Mouse (Mus musculus) limb, embryonic 11.5 days (tissue): ENCODE results near the gene Itpr2. TPM values are rescaled to one million over a fixed set of nuclear protein-coding genes. Genes with fewer than 3 reads are reported as not detected.

Source experiments
- ATAC-seq: fragments of 200-750 bp; cut with Nextera tagmentation; 2 replicates; pipeline ENCODE4 v1.8.0; 2017; ENCODE audit warnings: low read depth; ENCODE audit not compliant: insufficient number of reproducible peaks, low FRiP score, low TSS enrichment
- DNase-seq: peaks from one replicate; pipeline ENCODE4 v3.0.0-alpha.2; 2015; ENCODE audit warnings: low spot score
- H3K27ac ChIP-seq: fragments of 300-500 bp; sonication (generic); replicated peaks from 2 replicates; pipeline ENCODE4 v1.5.1; 2014; ENCODE audit warnings: low read depth, mild to moderate bottlenecking, low read length
- H3K27me3 ChIP-seq: fragments of 300-500 bp; sonication (generic); 2 replicates; pipeline ENCODE4 v1.6.1; 2014; ENCODE audit warnings: mild to moderate bottlenecking, low read length, mixed read lengths; ENCODE audit not compliant: control insufficient read depth, insufficient read depth
- H3K36me3 ChIP-seq: fragments of 300-500 bp; sonication (generic); 2 replicates; pipeline ENCODE4 v1.6.1; 2014; ENCODE audit warnings: mild to moderate bottlenecking, low read length, moderate library complexity, mixed read lengths; ENCODE audit not compliant: control insufficient read depth, insufficient read depth
- H3K4me1 ChIP-seq: fragments of 300-500 bp; sonication (generic); 2 replicates; pipeline ENCODE4 v1.6.1; 2014; ENCODE audit warnings: low read length, mixed read lengths; ENCODE audit not compliant: control insufficient read depth, insufficient read depth
- H3K4me2 ChIP-seq: fragments of 300-500 bp; sonication (generic); 2 replicates; pipeline ENCODE4 v1.6.1; 2014; ENCODE audit warnings: low read depth, mild to moderate bottlenecking, moderate library complexity; ENCODE audit not compliant: severe bottlenecking
- H3K4me3 ChIP-seq: fragments of 300-500 bp; sonication (generic); 2 replicates; pipeline ENCODE4 v1.5.1; 2014; ENCODE audit warnings: low read depth, low read length
- H3K9ac ChIP-seq: fragments of 300-500 bp; sonication (generic); 2 replicates; pipeline ENCODE4 v1.6.1; 2014; ENCODE audit warnings: mild to moderate bottlenecking, low read length
- H3K9me3 ChIP-seq: fragments of 300-500 bp; sonication (generic); 2 replicates; pipeline ENCODE4 v1.6.1; 2016; ENCODE audit warnings: low read length; ENCODE audit not compliant: control insufficient read depth
- WGBS: fragments of 180-500 bp; shearing (Covaris S2); extraction: QIAGEN DNeasy Blood & Tissue Kit; methylation state at CpG from one replicate; pipeline ENCODE4 v1.1.7; 2014; 5-methylcytosine and 5-hydroxymethylcytosine counted together
- polyA plus RNA-seq: library from polyadenylated mRNA; unstranded; fragments of >200 nt; fragmentation: Nextera tagmentation; extraction: Ambion mirVana; gene quantifications from 2 replicates; pipeline ENCODE4 v1.2.1, GENCODE M21; 2014

Itpr2 gene
- polyA plus RNA-seq, 1 experiment from 2014 or later, result 5.7 TPM

DNA sequence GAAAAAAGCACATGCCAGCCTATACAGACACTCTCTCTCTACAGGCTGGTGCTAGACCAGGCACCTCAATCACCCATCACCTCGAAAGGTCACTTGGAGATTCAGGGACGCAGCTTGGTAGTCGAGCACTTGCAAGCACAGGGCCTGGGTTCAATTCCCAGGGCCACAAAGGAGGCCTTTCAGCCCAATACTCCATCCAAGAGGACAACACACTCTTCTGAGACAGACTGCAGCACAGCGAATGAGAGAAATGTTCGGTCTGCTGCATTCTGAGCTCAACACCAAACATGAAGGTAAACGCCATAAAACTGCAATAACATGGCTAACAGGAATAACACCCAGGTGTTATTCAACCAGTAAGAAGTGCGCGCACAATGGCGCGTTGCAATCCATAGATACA lies 211.0 kb downstream of the Itpr2 start:
- Histone ChIP-seq H3K27me3 (no peaks in the 10 kb centered on the region), H3K36me3 (no peaks in the 10 kb centered on the region), H3K4me2 (no peak overlapping the region), H3K4me3 (no peak overlapping the region), H3K4me1 (no peaks in the 10 kb centered on the region), H3K27ac (no peak overlapping the region), H3K9me3 (no peaks in the 10 kb centered on the region), H3K9ac (no peak overlapping the region)
- DNase-seq, result no peak
- no peak for ATAC-seq
- 90% methylated on average over 10 of the region's 10 CpGs for WGBS

DNA sequence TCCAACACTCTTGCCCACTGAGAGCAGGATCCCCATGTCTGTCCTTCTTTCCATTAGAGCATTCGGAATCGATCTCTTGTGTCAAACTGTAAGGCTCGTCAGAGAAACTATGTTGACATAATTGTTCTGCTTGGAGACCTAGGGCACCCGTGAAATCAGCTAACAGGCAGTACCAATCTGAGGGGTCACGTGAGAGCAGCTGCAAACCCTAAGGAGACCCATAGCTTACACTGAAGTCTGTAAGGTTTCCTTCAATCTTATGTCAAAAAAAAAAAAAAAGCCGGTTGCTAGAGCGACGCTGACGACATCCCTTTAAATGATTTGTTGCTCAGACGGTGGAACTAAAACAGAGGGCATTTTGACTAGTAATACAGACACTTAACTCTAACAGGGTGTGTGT lies 212.2 kb downstream of the Itpr2 start:
- H3K36me3 ChIP-seq, result no peaks in the 10 kb centered on the region
- H3K9ac ChIP-seq, result no peak overlapping the region
- H3K4me3 ChIP-seq, result no peak overlapping the region
- no peak for ATAC-seq
- H3K4me1 ChIP-seq, result no peaks in the 10 kb centered on the region
- H3K4me2 ChIP-seq, result no peak overlapping the region
- no peaks in the 10 kb centered on the region for H3K9me3 ChIP-seq
- H3K27ac ChIP-seq, result no peak overlapping the region
- DNase-seq, result no peak
- no peaks in the 10 kb centered on the region for H3K27me3 ChIP-seq
- WGBS, result 67% methylated on average over 10 of the region's 10 CpGs

DNA sequence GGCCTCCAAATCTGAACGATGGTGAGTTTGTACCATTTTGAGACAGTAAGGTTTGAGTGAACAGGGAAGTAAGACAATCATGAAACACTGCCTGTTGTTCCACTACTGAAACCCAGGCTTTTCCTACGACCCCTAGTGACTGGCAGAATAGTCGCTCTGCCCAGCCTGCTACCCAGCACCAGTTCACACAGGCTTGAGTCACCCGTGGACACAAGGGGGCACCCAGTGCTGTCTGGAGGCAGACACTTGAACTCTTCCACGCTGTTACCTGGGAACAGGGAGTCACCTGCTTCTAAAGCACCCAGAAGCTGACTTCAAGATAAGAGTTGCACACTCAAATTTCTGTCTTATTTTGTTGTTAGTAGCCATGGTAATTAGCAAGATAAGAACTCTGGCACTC lies 213.8 kb downstream of the Itpr2 start:
- no peak for DNase-seq
- 94% methylated on average over 5 of the region's 5 CpGs for WGBS

DNA sequence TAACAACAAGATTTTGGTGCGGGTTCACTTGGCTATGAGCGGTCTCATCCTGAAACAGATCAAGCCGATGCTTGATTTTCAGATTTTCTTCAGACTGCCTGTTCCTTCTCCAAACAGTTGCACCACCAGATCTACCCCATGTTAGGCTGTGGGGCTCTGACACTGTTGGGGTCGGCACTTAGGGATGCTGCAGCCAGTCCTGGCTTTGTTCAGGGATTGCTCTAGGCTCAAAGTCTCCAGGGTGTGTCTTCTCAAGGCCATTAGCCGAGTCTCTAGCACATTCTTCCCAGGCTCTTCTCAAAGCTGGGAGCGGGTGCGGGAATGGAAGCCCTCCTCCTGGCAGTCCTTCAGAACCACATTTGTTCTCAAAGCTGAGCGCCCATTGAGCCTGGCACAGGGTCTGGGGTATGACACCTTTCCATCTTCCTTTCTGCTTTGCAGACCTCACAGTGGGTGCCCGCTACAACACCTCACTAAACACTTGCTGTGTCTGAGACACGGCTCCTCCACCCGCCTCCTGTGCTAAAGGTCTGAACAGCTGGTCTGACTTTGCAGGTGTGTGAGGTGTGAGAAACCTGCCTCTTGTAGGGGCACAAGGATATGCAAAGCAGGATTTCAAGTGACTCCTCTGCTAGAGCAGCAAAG lies 217.0 kb downstream of the Itpr2 start:
- no peaks in the 10 kb centered on the region for H3K36me3 ChIP-seq
- no peak overlapping the region for H3K27ac ChIP-seq
- DNase-seq, result no peak
- no peaks in the 10 kb centered on the region for H3K27me3 ChIP-seq
- no peak overlapping the region for H3K9ac ChIP-seq
- H3K9me3 ChIP-seq, result no peaks in the 10 kb centered on the region
- WGBS, result 89% methylated on average over 11 of the region's 11 CpGs
- no peak overlapping the region for H3K4me3 ChIP-seq
- H3K4me2 ChIP-seq, result no peak overlapping the region
- no peaks in the 10 kb centered on the region for H3K4me1 ChIP-seq
- ATAC-seq, result no peak

More for the DNA sequence above, 213.8 kb downstream of the Itpr2 start:
- H3K36me3 ChIP-seq, result no peaks in the 10 kb centered on the region
- ATAC-seq, result no peak
- H3K27me3 ChIP-seq, result no peaks in the 10 kb centered on the region
- H3K4me1 ChIP-seq, result no peaks in the 10 kb centered on the region
- no peak overlapping the region for H3K4me3 ChIP-seq
- H3K9ac ChIP-seq, result no peak overlapping the region
- H3K27ac ChIP-seq, result no peak overlapping the region
- no peak overlapping the region for H3K4me2 ChIP-seq
- no peaks in the 10 kb centered on the region for H3K9me3 ChIP-seq

DNA sequence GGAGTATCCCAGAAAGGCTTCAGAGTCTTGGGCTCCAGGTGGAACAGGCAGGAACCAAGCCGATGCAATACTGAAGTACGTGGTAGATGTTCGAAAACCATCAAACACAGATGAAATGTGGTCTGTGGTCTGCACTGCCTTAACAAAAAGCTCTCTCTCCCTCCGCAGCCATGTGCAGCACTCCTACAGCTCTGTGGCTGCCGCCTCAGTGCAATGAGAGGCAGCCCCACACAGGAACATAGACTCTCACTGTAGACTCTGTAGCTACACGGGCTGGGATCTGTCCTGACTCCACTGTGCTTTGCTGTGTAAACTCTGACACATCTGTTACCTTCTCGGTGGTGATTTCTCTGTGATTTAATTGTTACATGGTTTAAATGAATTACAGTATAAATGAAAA lies 218.0 kb downstream of the Itpr2 start:
- ATAC-seq, result no peak
- Histone ChIP-seq H3K4me2 (no peak overlapping the region), H3K9ac (no peak overlapping the region), H3K9me3 (no peaks in the 10 kb centered on the region), H3K36me3 (no peaks in the 10 kb centered on the region), H3K4me1 (no peaks in the 10 kb centered on the region), H3K27me3 (no peaks in the 10 kb centered on the region), H3K4me3 (no peak overlapping the region), H3K27ac (no peak overlapping the region)
- no peak for DNase-seq
- WGBS, result 76% methylated on average over 7 of the region's 7 CpGs

DNA sequence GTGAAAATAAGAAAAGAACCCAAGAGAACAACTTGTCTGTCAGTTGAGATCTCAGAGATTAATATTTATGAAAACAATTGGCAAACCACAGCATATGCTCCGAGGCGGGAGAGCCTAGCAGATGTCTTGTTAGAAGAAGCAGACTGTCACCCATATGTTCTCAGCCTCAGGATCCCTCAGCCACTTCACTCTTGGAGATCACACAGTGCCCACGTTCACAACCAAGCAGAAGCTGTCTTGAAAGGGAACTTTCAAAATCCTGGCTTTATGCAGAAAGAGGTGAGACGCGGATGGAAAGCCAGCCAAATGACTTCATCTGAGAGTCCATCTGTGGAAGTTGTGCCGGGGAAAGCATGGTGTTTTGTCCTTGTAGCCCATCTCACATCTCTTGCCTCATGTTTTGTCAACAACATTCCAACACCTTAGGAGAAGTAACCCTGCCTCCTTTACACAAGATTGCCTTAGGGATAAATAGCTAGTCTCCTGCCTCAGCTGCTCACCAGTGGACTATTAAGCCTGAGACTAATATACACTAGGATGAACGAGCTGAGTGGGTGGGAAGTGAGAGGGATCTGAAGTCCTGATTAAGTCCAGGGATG lies 219.9 kb downstream of the Itpr2 start:
- Histone ChIP-seq H3K4me1 (no peaks in the 10 kb centered on the region), H3K4me2 (no peak overlapping the region), H3K9ac (no peak overlapping the region), H3K27me3 (no peaks in the 10 kb centered on the region), H3K4me3 (no peak overlapping the region), H3K36me3 (no peaks in the 10 kb centered on the region), H3K9me3 (no peaks in the 10 kb centered on the region), H3K27ac (no peak overlapping the region)
- ATAC-seq (no peak), DNase-seq (no peak)
- WGBS, result 73% methylated on average over 7 of the region's 7 CpGs

DNA sequence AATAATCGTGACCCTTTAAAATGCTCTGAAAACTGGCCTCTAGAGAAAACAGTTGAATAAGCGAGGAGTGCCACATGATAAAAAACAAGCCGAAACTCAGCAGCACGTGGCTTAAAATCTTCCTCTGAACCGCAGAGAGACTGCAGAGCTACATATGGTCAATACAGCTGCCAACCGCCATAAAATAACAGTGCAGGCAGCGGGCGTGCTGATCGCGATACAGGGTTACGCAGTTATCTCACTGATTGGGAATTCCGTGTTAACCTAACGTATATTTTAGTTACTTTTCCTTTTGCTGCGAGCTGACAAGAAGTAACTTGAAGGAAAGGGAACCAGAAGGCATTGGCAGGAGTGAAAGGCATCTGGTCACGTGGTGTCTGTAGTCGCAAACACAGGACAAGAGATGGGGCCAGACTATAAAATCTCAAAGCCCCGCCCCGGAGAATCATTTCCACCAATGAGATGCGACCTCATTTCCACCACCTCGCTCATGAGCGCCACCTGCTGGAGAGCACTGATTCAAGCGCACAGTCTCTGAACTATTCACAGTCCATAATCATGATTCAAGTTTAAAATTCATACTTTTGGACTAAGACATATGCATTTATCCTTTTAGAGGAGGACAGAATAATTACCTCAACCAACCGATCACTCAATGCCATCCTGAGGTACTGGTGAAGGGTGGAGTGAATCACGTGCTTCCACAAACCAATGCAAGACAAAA lies 220.7 kb downstream of the Itpr2 start:
- no peaks in the 10 kb centered on the region for H3K4me1 ChIP-seq
- H3K9ac ChIP-seq, result no peak overlapping the region
- H3K27ac ChIP-seq, result no peak overlapping the region
- H3K36me3 ChIP-seq, result no peaks in the 10 kb centered on the region
- H3K4me2 ChIP-seq, result no peak overlapping the region
- DNase-seq (no peak), ATAC-seq (no peak)
- no peak overlapping the region for H3K4me3 ChIP-seq
- H3K9me3 ChIP-seq, result no peaks in the 10 kb centered on the region
- 91% methylated on average over 24 of the region's 24 CpGs for WGBS
- H3K27me3 ChIP-seq, result no peaks in the 10 kb centered on the region

DNA sequence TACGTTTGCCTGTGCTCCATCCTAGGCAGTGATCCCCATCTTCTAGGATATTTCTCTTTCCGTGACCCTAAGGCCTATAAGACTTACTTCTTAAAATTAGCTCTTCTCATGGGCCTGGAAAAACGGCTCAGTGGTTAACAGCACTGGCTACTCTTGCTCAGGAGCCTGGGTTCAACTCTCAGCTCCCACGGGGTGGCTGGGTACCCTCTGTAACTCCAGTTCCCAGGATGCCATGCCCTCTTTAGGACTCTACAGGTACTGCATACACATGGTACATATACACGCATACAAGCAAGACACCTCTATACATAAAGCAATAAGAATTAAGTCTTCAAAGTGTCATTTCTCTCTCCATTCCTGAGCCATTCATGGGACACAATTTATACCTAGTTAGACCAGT lies 228.8 kb downstream of the Itpr2 start:
- peaks cover 3% of the 10 kb centered on the region; the same call in 1 of the 2 replicates for H3K4me1 ChIP-seq
- no peak overlapping the region for H3K4me3 ChIP-seq
- no peak overlapping the region for H3K4me2 ChIP-seq
- no peak overlapping the region for H3K27ac ChIP-seq
- no peak overlapping the region for H3K9ac ChIP-seq
- H3K27me3 ChIP-seq, result no peaks in the 10 kb centered on the region
- H3K36me3 ChIP-seq, result no peaks in the 10 kb centered on the region
- WGBS, result 92% methylated on average over 5 of the region's 5 CpGs
- H3K9me3 ChIP-seq, result no peaks in the 10 kb centered on the region
- no peak for DNase-seq
- no peak for ATAC-seq
